Mouse (Mus musculus) testis, adult 2 months (tissue): ENCODE measurements around the gene Ten1.

Experiments used
- CTCF ChIP-seq: fragments of 200-500 bp; IDR thresholded peaks from 2 replicates; pipeline ENCODE4 v1.5.1; 2012; ENCODE audit warnings: low read depth, mild to moderate bottlenecking, inconsistent platforms, low read length, moderate library complexity; ENCODE audit not compliant: control insufficient read depth, insufficient read depth, insufficient replicate concordance
- POLR2A ChIP-seq: fragments of 200-500 bp; IDR thresholded peaks from 2 replicates; pipeline ENCODE4 v1.6.1; 2012; ENCODE audit warnings: low read depth, mild to moderate bottlenecking, inconsistent platforms, low read length, moderate library complexity; ENCODE audit not compliant: control insufficient read depth

- TF ChIP-seq CTCF (no peak), POLR2A (no peak)
Observed at GRCm38 (mm10) chr11:116218263-116218662, 19.6 kb downstream of the Ten1 start.
